Mouse (Mus musculus): ENCODE results near the gene Macrod2. TPM values are rescaled to one million over a fixed set of nuclear protein-coding genes. Genes with fewer than 3 reads are reported as not detected.

The Macrod2 gene
- polyA plus RNA-seq, 1 experiment: 0.95 TPM

- H3K79me2 ChIP-seq (ENCODE audit: control insufficient read depth, insufficient read depth): no peaks in the 10 kb centered on the region
- no peaks in the 10 kb centered on the region for H3K36me3 ChIP-seq (ENCODE audit: control insufficient read depth, insufficient read depth)
- H3K27me3 ChIP-seq (ENCODE audit: control insufficient read depth, insufficient read depth, insufficient read length): no peaks in the 10 kb centered on the region
- no peaks in the 10 kb centered on the region for H3K79me3 ChIP-seq (ENCODE audit: low read depth)
- no peak overlapping the region for H3K4me3 ChIP-seq (ENCODE audit: insufficient read depth, poor library complexity, severe bottlenecking)
- no peak for TF ChIP-seq USF1 (IDR thresholded peaks at IDR 0.05; ENCODE audit: low read depth)
- TF ChIP-seq CEBPB (IDR thresholded peaks at IDR 0.05; ENCODE audit: low read depth): no peak
- TF ChIP-seq MAX (IDR thresholded peaks at IDR 0.05): no peak
- TF ChIP-seq CTCF (IDR thresholded peaks at IDR 0.05; ENCODE audit: control insufficient read depth, insufficient read depth, insufficient read length): no peak
- no peak for TF ChIP-seq MYOG (IDR thresholded peaks at IDR 0.05; ENCODE audit: control insufficient read depth, extremely low read depth, insufficient read length)
- TF ChIP-seq MYOD1 (IDR thresholded peaks at IDR 0.05; ENCODE audit: control insufficient read depth, insufficient read length, low read depth): no peak
- TF ChIP-seq FOSL1 (IDR thresholded peaks at IDR 0.05; ENCODE audit: insufficient read depth, low read length, poor library complexity, severe bottlenecking): no peak
- H3ac ChIP-seq (ENCODE audit: control insufficient read depth, insufficient read length, low read depth): no peak overlapping the region
These were observed 778.5 kb downstream of the Macrod2 start for GRCm38 (mm10) chr2:141173607-141174006.

GRCm38 (mm10) chr2:141180656-141181055 is 785.5 kb downstream of the Macrod2 start:
- no peak overlapping the region for H3ac ChIP-seq (ENCODE audit: control insufficient read depth, insufficient read length, low read depth)
- H3K4me3 ChIP-seq (ENCODE audit: insufficient read depth, poor library complexity, severe bottlenecking): no peak overlapping the region
- no peaks in the 10 kb centered on the region for H3K27me3 ChIP-seq (ENCODE audit: control insufficient read depth, insufficient read depth, insufficient read length)
- no peaks in the 10 kb centered on the region for H3K79me3 ChIP-seq (ENCODE audit: low read depth)
- H3K36me3 ChIP-seq (ENCODE audit: control insufficient read depth, insufficient read depth): no peaks in the 10 kb centered on the region
- no peak for TF ChIP-seq MAX (IDR thresholded peaks at IDR 0.05)
- TF ChIP-seq MYOG (IDR thresholded peaks at IDR 0.05; ENCODE audit: control insufficient read depth, extremely low read depth, insufficient read length): no peak
- TF ChIP-seq USF1 (IDR thresholded peaks at IDR 0.05; ENCODE audit: low read depth): no peak
- no peak for TF ChIP-seq CTCF (IDR thresholded peaks at IDR 0.05; ENCODE audit: control insufficient read depth, insufficient read depth, insufficient read length)
- TF ChIP-seq CEBPB (IDR thresholded peaks at IDR 0.05; ENCODE audit: low read depth): no peak
- TF ChIP-seq FOSL1 (IDR thresholded peaks at IDR 0.05; ENCODE audit: insufficient read depth, low read length, poor library complexity, severe bottlenecking): no peak
- H3K79me2 ChIP-seq (ENCODE audit: control insufficient read depth, insufficient read depth): no peaks in the 10 kb centered on the region

- no peaks in the 10 kb centered on the region for H3K79me3 ChIP-seq (ENCODE audit: low read depth)
- no peaks in the 10 kb centered on the region for H3K27me3 ChIP-seq (ENCODE audit: control insufficient read depth, insufficient read depth, insufficient read length)
- H3K79me2 ChIP-seq (ENCODE audit: control insufficient read depth, insufficient read depth): no peaks in the 10 kb centered on the region
- no peak overlapping the region for H3ac ChIP-seq (ENCODE audit: control insufficient read depth, insufficient read length, low read depth)
- TF ChIP-seq MAX (IDR thresholded peaks at IDR 0.05) (no peak), USF1 (IDR thresholded peaks at IDR 0.05; ENCODE audit: low read depth) (no peak), MYOG (IDR thresholded peaks at IDR 0.05; ENCODE audit: control insufficient read depth, extremely low read depth, insufficient read length) (no peak)
- no peaks in the 10 kb centered on the region for H3K36me3 ChIP-seq (ENCODE audit: control insufficient read depth, insufficient read depth)
- H3K4me3 ChIP-seq (ENCODE audit: insufficient read depth, poor library complexity, severe bottlenecking): no peak overlapping the region
These were observed 787.1 kb downstream of the Macrod2 start for GRCm38 (mm10) chr2:141182034-141182759.

- H3K4me3 ChIP-seq (ENCODE audit: insufficient read depth, poor library complexity, severe bottlenecking): no peak overlapping the region
- no peaks in the 10 kb centered on the region for H3K27me3 ChIP-seq (ENCODE audit: control insufficient read depth, insufficient read depth, insufficient read length)
- no peaks in the 10 kb centered on the region for H3K36me3 ChIP-seq (ENCODE audit: control insufficient read depth, insufficient read depth)
- H3K79me3 ChIP-seq (ENCODE audit: low read depth): no peaks in the 10 kb centered on the region
- H3ac ChIP-seq (ENCODE audit: control insufficient read depth, insufficient read length, low read depth): no peak overlapping the region
- H3K79me2 ChIP-seq (ENCODE audit: control insufficient read depth, insufficient read depth): no peaks in the 10 kb centered on the region
- TF ChIP-seq CTCF (IDR thresholded peaks at IDR 0.05; ENCODE audit: control insufficient read depth, insufficient read depth, insufficient read length): no peak
- TF ChIP-seq USF1 (IDR thresholded peaks at IDR 0.05; ENCODE audit: low read depth): no peak
- no peak for TF ChIP-seq MYOG (IDR thresholded peaks at IDR 0.05; ENCODE audit: control insufficient read depth, extremely low read depth, insufficient read length)
- TF ChIP-seq CEBPB (IDR thresholded peaks at IDR 0.05; ENCODE audit: low read depth): no peak
- TF ChIP-seq MAX (IDR thresholded peaks at IDR 0.05): no peak
- no peak for TF ChIP-seq FOSL1 (IDR thresholded peaks at IDR 0.05; ENCODE audit: insufficient read depth, low read length, poor library complexity, severe bottlenecking)
- no peak for TF ChIP-seq MYOD1 (IDR thresholded peaks at IDR 0.05; ENCODE audit: control insufficient read depth, insufficient read length, low read depth)
These were observed 799.4 kb downstream of the Macrod2 start for GRCm38 (mm10) chr2:141194476-141194875.

- H3K79me3 ChIP-seq (ENCODE audit: low read depth): no peaks in the 10 kb centered on the region
- no peak overlapping the region for H3ac ChIP-seq (ENCODE audit: control insufficient read depth, insufficient read length, low read depth)
- H3K79me2 ChIP-seq (ENCODE audit: control insufficient read depth, insufficient read depth): no peaks in the 10 kb centered on the region
- no peak overlapping the region for H3K4me3 ChIP-seq (ENCODE audit: insufficient read depth, poor library complexity, severe bottlenecking)
- TF ChIP-seq MYOD1 (IDR thresholded peaks at IDR 0.05; ENCODE audit: control insufficient read depth, insufficient read length, low read depth): no peak
- TF ChIP-seq CEBPB (IDR thresholded peaks at IDR 0.05; ENCODE audit: low read depth): no peak
- TF ChIP-seq MYOG (IDR thresholded peaks at IDR 0.05; ENCODE audit: control insufficient read depth, extremely low read depth, insufficient read length): no peak
- no peak for TF ChIP-seq USF1 (IDR thresholded peaks at IDR 0.05; ENCODE audit: low read depth)
- TF ChIP-seq CTCF (IDR thresholded peaks at IDR 0.05; ENCODE audit: control insufficient read depth, insufficient read depth, insufficient read length): no peak
- no peak for TF ChIP-seq FOSL1 (IDR thresholded peaks at IDR 0.05; ENCODE audit: insufficient read depth, low read length, poor library complexity, severe bottlenecking)
- no peak for TF ChIP-seq MAX (IDR thresholded peaks at IDR 0.05)
- no peaks in the 10 kb centered on the region for H3K27me3 ChIP-seq (ENCODE audit: control insufficient read depth, insufficient read depth, insufficient read length)
- H3K36me3 ChIP-seq (ENCODE audit: control insufficient read depth, insufficient read depth): no peaks in the 10 kb centered on the region
These were observed 805.4 kb downstream of the Macrod2 start for GRCm38 (mm10) chr2:141200481-141200880.

Measured in C2C12 (cell line).